Mouse (Mus musculus): ENCODE measurements around the gene Samd14.

The Samd14 gene

DNA sequence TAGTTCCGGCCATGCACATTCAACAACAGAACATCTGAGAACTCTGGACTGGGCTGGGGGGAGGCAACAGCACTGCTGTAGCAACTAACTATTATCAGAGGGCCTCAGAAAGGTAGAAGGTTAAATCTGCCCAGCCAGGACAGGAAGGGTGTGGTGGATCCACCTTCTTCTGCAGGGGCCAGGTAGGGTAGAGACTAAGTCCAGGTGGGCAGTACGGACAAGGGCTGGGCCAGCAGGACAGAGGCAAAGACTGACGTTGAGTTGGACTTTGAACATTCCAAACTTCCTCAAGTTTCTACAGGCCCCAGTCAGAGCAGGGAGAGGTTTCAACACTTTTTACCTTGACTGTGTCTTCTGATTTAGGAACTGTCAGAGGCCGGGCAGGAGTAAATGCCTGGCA is 65.0 kb downstream of the Samd14 start:
- DNase-seq: no peak

DNA sequence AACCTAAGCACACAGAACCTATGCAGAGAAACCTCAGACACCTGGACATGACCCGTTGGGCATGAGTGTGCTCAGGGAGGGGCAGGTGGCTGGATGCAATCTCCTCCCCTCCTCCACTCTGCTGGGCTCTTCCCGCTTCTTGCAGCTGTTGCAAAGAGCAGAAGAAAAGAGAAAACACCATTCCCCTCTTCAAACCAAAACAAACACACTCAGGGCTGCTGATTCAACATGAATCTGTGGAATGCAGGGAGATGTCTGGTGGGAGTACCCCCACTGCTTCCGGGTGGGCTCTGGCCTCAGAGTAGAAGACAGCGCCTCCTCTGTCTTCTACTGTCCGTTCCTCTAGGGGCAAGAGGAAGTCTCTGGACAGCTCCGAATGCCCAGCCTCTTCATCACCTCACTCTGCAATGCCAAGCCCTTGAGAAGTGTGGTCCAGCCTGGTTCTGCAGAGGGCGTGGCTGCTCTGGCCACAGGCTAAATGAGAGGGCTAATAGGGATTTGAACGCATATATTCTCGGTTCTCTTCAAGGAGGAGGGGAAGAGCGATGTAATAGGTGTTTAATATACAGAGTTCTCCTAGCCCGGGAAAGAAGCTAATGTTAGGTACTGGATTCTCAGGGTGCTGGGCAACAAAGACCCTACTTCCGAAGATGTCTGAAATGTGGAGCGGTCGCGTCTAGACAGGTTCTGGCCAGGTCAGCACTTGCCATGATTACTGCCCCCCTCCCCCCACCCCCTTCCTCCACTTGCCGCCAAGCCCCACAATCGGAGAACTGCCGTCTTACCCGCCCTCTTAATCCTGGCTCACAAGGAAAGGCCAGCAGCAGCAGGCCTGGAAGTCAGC is 65.7 kb downstream of the Samd14 start:
- no peak for DNase-seq

Measured in cerebellum, postnatal 10 days (tissue).